Mouse (Mus musculus): ENCODE measurements around the gene Gm37240. TPM values are rescaled to one million over a fixed set of nuclear protein-coding genes. Genes with fewer than 3 reads are reported as not detected.

Gm37240 gene
- polyA plus RNA-seq, 1 experiment from 2014 or later = 4.6 TPM

GRCm38 (mm10) chr3:84597996-84598734, 1289.2 kb downstream of the Gm37240 start:
- WGBS = 56% methylated on average over 6 of the region's 6 CpGs
- Histone ChIP-seq H3K9ac (ENCODE audit: low read length) (no peak overlapping the region), H3K4me1 (replicated peaks; ENCODE audit: control insufficient read depth, insufficient read depth, low read length) (peaks cover 11% of the 10 kb centered on the region), H3K4me3 (ENCODE audit: low read length) (no peak overlapping the region), H3K9me3 (ENCODE audit: control insufficient read depth, low read length) (no peaks in the 10 kb centered on the region), H3K36me3 (ENCODE audit: control insufficient read depth, insufficient read depth, low read length) (no peaks in the 10 kb centered on the region), H3K27me3 (ENCODE audit: control insufficient read depth, insufficient read depth, low read depth, low read length) (no peaks in the 10 kb centered on the region), H3K27ac (ENCODE audit: low read length) (peak overlapping the region; percentile 72), H3K4me2 (ENCODE audit: low read depth, low read length) (no peak overlapping the region)
- ATAC-seq (ENCODE audit: low read depth) = peak; percentile 69

- Histone ChIP-seq H3K4me1 (replicated peaks; ENCODE audit: control insufficient read depth, insufficient read depth, low read length) (peaks cover 9% of the 10 kb centered on the region), H3K27me3 (ENCODE audit: control insufficient read depth, insufficient read depth, low read depth, low read length) (no peaks in the 10 kb centered on the region), H3K9ac (ENCODE audit: low read length) (no peak overlapping the region), H3K36me3 (ENCODE audit: control insufficient read depth, insufficient read depth, low read length) (no peaks in the 10 kb centered on the region), H3K9me3 (ENCODE audit: control insufficient read depth, low read length) (no peaks in the 10 kb centered on the region), H3K4me2 (ENCODE audit: low read depth, low read length) (peak overlapping the region; percentile 64), H3K4me3 (ENCODE audit: low read length) (peak overlapping the region; percentile 51), H3K27ac (ENCODE audit: low read length) (no peak overlapping the region)
- 30% methylated on average over 5 of the region's 5 CpGs for WGBS
- no peak for ATAC-seq (ENCODE audit: low read depth)
Observed at GRCm38 (mm10) chr3:84595677-84596234, 1291.6 kb downstream of the Gm37240 start.

GRCm38 (mm10) chr3:84594894-84595676, 1292.2 kb downstream of the Gm37240 start:
- no peaks in the 10 kb centered on the region for H3K9me3 ChIP-seq (ENCODE audit: control insufficient read depth, low read length)
- no peak for ATAC-seq (ENCODE audit: low read depth)
- peak overlapping the region; percentile 64 for H3K4me2 ChIP-seq (ENCODE audit: low read depth, low read length)
- peaks cover 9% of the 10 kb centered on the region; the same call in 1 of the 2 replicates for H3K4me1 ChIP-seq (replicated peaks; ENCODE audit: control insufficient read depth, insufficient read depth, low read length)
- peak overlapping the region; percentile 4; the same call in 1 of the 2 replicates for H3K27ac ChIP-seq (ENCODE audit: low read length)
- H3K9ac ChIP-seq (ENCODE audit: low read length) = peak overlapping the region; percentile 32
- no peaks in the 10 kb centered on the region for H3K27me3 ChIP-seq (ENCODE audit: control insufficient read depth, insufficient read depth, low read depth, low read length)
- 4% methylated on average over 23 of the region's 23 CpGs for WGBS
- H3K4me3 ChIP-seq (ENCODE audit: low read length) = peak overlapping the region; percentile 51
- H3K36me3 ChIP-seq (ENCODE audit: control insufficient read depth, insufficient read depth, low read length) = no peaks in the 10 kb centered on the region

GRCm38 (mm10) chr3:84593274-84593673, 1294.0 kb downstream of the Gm37240 start, which contains the start of gene Tigd4:
Gene Tigd4, plus strand, starts transcription at chr3:84593574.
- no peak within 1 kb of the TSS for H3K4me2 ChIP-seq (ENCODE audit: low read depth, low read length)
- no peaks in the 10 kb centered on the region for H3K36me3 ChIP-seq (ENCODE audit: control insufficient read depth, insufficient read depth, low read length)
- no peak within 1 kb of the TSS for H3K9ac ChIP-seq (ENCODE audit: low read length)
- no peaks in the 10 kb centered on the region for H3K9me3 ChIP-seq (ENCODE audit: control insufficient read depth, low read length)
- no peaks in the 10 kb centered on the region for H3K27me3 ChIP-seq (ENCODE audit: control insufficient read depth, insufficient read depth, low read depth, low read length)
- no peak for ATAC-seq (ENCODE audit: low read depth)
- 77% methylated on average over 2 of the region's 2 CpGs for WGBS
- H3K4me3 ChIP-seq (ENCODE audit: low read length) = no peak within 1 kb of the TSS
- H3K4me1 ChIP-seq (replicated peaks; ENCODE audit: control insufficient read depth, insufficient read depth, low read length) = peaks cover 9% of the 10 kb centered on the region; the same call in 1 of the 2 replicates
- no peak within 1 kb of the TSS for H3K27ac ChIP-seq (ENCODE audit: low read length)

GRCm38 (mm10) chr3:84586736-84587135, 1300.6 kb downstream of the Gm37240 start:
- no peak overlapping the region for H3K4me2 ChIP-seq (ENCODE audit: low read depth, low read length)
- H3K36me3 ChIP-seq (ENCODE audit: control insufficient read depth, insufficient read depth, low read length) = no peaks in the 10 kb centered on the region
- H3K4me1 ChIP-seq (replicated peaks; ENCODE audit: control insufficient read depth, insufficient read depth, low read length) = peaks cover 10% of the 10 kb centered on the region
- no peaks in the 10 kb centered on the region for H3K27me3 ChIP-seq (ENCODE audit: control insufficient read depth, insufficient read depth, low read depth, low read length)
- 26% methylated on average over 5 of the region's 5 CpGs for WGBS
- no peak overlapping the region for H3K27ac ChIP-seq (ENCODE audit: low read length)
- no peak for ATAC-seq (ENCODE audit: low read depth)
- H3K9me3 ChIP-seq (ENCODE audit: control insufficient read depth, low read length) = no peaks in the 10 kb centered on the region
- H3K4me3 ChIP-seq (ENCODE audit: low read length) = no peak overlapping the region
- H3K9ac ChIP-seq (ENCODE audit: low read length) = no peak overlapping the region

- Histone ChIP-seq H3K9me3 (ENCODE audit: control insufficient read depth, low read length) (no peaks in the 10 kb centered on the region), H3K27ac (ENCODE audit: low read length) (peak overlapping the region; percentile 98), H3K9ac (ENCODE audit: low read length) (peak overlapping the region; percentile 86), H3K36me3 (ENCODE audit: control insufficient read depth, insufficient read depth, low read length) (no peaks in the 10 kb centered on the region), H3K4me3 (ENCODE audit: low read length) (peak overlapping the region; percentile 91), H3K4me2 (ENCODE audit: low read depth, low read length) (peak overlapping the region; percentile 60), H3K27me3 (ENCODE audit: control insufficient read depth, insufficient read depth, low read depth, low read length) (no peaks in the 10 kb centered on the region), H3K4me1 (replicated peaks; ENCODE audit: control insufficient read depth, insufficient read depth, low read length) (peaks cover 23% of the 10 kb centered on the region)
- ATAC-seq (ENCODE audit: low read depth) = peak; percentile 26
- WGBS = under 1% methylated on average over 27 of the region's 27 CpGs
Observed at GRCm38 (mm10) chr3:84582913-84583276, 1304.4 kb downstream of the Gm37240 start.

- peak; percentile 99 for ATAC-seq (ENCODE audit: low read depth)
- H3K4me3 ChIP-seq (ENCODE audit: low read length) = peak within 1 kb of the TSS; percentile 91
- 1% methylated on average over 70 of the region's 70 CpGs for WGBS
- no peaks in the 10 kb centered on the region for H3K9me3 ChIP-seq (ENCODE audit: control insufficient read depth, low read length)
- H3K27ac ChIP-seq (ENCODE audit: low read length) = peak within 1 kb of the TSS; percentile 98
- peaks cover 23% of the 10 kb centered on the region for H3K4me1 ChIP-seq (replicated peaks; ENCODE audit: control insufficient read depth, insufficient read depth, low read length)
- no peaks in the 10 kb centered on the region for H3K36me3 ChIP-seq (ENCODE audit: control insufficient read depth, insufficient read depth, low read length)
- no peaks in the 10 kb centered on the region for H3K27me3 ChIP-seq (ENCODE audit: control insufficient read depth, insufficient read depth, low read depth, low read length)
- H3K4me2 ChIP-seq (ENCODE audit: low read depth, low read length) = peak within 1 kb of the TSS; percentile 60
- peak within 1 kb of the TSS; percentile 86 for H3K9ac ChIP-seq (ENCODE audit: low read length)
Observed at GRCm38 (mm10) chr3:84582023-84582912, 1305.0 kb downstream of the Gm37240 start, which contains the start of gene Arfip1. Gene Arfip1, minus strand, starts transcription at chr3:84582625.

GRCm38 (mm10) chr3:84581696-84582022, 1305.7 kb downstream of the Gm37240 start:
- ATAC-seq (ENCODE audit: low read depth) = no peak

More at GRCm38 (mm10) chr3:84581696-84582022, 1305.7 kb downstream of the Gm37240 start:
- peak overlapping the region; percentile 86 for H3K9ac ChIP-seq (ENCODE audit: low read length)
- no peaks in the 10 kb centered on the region for H3K9me3 ChIP-seq (ENCODE audit: control insufficient read depth, low read length)
- WGBS = 0% methylated on average over 4 of the region's 4 CpGs
- peak overlapping the region; percentile 60 for H3K4me2 ChIP-seq (ENCODE audit: low read depth, low read length)
- peak overlapping the region; percentile 91 for H3K4me3 ChIP-seq (ENCODE audit: low read length)
- H3K36me3 ChIP-seq (ENCODE audit: control insufficient read depth, insufficient read depth, low read length) = no peaks in the 10 kb centered on the region
- peaks cover 24% of the 10 kb centered on the region for H3K4me1 ChIP-seq (replicated peaks; ENCODE audit: control insufficient read depth, insufficient read depth, low read length)
- H3K27me3 ChIP-seq (ENCODE audit: control insufficient read depth, insufficient read depth, low read depth, low read length) = no peaks in the 10 kb centered on the region
- peak overlapping the region; percentile 98 for H3K27ac ChIP-seq (ENCODE audit: low read length)
